Mouse (Mus musculus) intestine, postnatal 0 days (tissue): Measurements from ENCODE around the gene Ube2e1. TPM values are rescaled to one million over a fixed set of nuclear protein-coding genes. Genes with fewer than 3 reads are reported as not detected.

Experiments
- ATAC-seq: fragments of 200-750 bp; cut with Nextera tagmentation; 2 replicates; pipeline ENCODE4 v1.8.0; 2017; ENCODE audit warnings: mild to moderate bottlenecking, moderate TSS enrichment, moderate library complexity
- H3K27ac ChIP-seq: fragments of 300-500 bp; sonication (generic); 2 replicates; pipeline ENCODE4 v1.5.1; 2014; ENCODE audit warnings: mild to moderate bottlenecking, low read depth, low read length, moderate library complexity
- H3K27me3 ChIP-seq: fragments of 300-500 bp; sonication (generic); replicated peaks from 2 replicates; pipeline ENCODE4 v1.6.1; 2014; ENCODE audit warnings: low read length, mixed read lengths; ENCODE audit not compliant: control insufficient read depth, insufficient read depth
- H3K36me3 ChIP-seq: fragments of 300-500 bp; sonication (generic); 2 replicates; pipeline ENCODE4 v1.6.1; 2014; ENCODE audit warnings: mild to moderate bottlenecking, moderate library complexity; ENCODE audit not compliant: control insufficient read depth, insufficient read depth
- H3K4me1 ChIP-seq: fragments of 300-500 bp; sonication (generic); replicated peaks from 2 replicates; pipeline ENCODE4 v1.6.1; 2014; ENCODE audit warnings: antibody characterized with exemption, low read length, mixed read lengths; ENCODE audit not compliant: control insufficient read depth, insufficient read depth
- H3K4me2 ChIP-seq: fragments of 300-500 bp; sonication (generic); replicated peaks from 2 replicates; pipeline ENCODE4 v1.6.1; 2014; ENCODE audit warnings: low read depth, mild to moderate bottlenecking, moderate library complexity
- H3K4me3 ChIP-seq: fragments of 300-500 bp; sonication (generic); 2 replicates; pipeline ENCODE4 v1.5.1; 2014; ENCODE audit warnings: low read depth, low read length
- H3K9ac ChIP-seq: fragments of 300-500 bp; sonication (generic); 2 replicates; pipeline ENCODE4 v1.6.1; 2014; ENCODE audit warnings: mild to moderate bottlenecking, low read depth, low read length
- H3K9me3 ChIP-seq: fragments of 300-500 bp; sonication (generic); 2 replicates; pipeline ENCODE4 v1.6.1; 2016; ENCODE audit warnings: mixed run types; ENCODE audit not compliant: control insufficient read depth
- CTCF ChIP-seq: sonication (generic); IDR thresholded peaks from 2 replicates; pipeline ENCODE4 v1.5.1; 2016; ENCODE audit warnings: low read depth, mild to moderate bottlenecking, control low read depth, antibody characterized with exemption, moderate library complexity
- WGBS: fragments of 180-500 bp; shearing (Covaris S2); extraction: QIAGEN DNeasy Blood & Tissue Kit; methylation state at CpG from one replicate; pipeline ENCODE4 v1.1.7; 2014; 5-methylcytosine and 5-hydroxymethylcytosine counted together
- polyA plus RNA-seq: library from polyadenylated mRNA; unstranded; fragments of >200 nt; fragmentation: Nextera tagmentation; extraction: Ambion mirVana; gene quantifications from 2 replicates; pipeline ENCODE4 v1.2.1, GENCODE M21; 2015

Gene Ube2e1
- polyA plus RNA-seq, 1 experiment from 2014 or later: 72.3 TPM

DNA sequence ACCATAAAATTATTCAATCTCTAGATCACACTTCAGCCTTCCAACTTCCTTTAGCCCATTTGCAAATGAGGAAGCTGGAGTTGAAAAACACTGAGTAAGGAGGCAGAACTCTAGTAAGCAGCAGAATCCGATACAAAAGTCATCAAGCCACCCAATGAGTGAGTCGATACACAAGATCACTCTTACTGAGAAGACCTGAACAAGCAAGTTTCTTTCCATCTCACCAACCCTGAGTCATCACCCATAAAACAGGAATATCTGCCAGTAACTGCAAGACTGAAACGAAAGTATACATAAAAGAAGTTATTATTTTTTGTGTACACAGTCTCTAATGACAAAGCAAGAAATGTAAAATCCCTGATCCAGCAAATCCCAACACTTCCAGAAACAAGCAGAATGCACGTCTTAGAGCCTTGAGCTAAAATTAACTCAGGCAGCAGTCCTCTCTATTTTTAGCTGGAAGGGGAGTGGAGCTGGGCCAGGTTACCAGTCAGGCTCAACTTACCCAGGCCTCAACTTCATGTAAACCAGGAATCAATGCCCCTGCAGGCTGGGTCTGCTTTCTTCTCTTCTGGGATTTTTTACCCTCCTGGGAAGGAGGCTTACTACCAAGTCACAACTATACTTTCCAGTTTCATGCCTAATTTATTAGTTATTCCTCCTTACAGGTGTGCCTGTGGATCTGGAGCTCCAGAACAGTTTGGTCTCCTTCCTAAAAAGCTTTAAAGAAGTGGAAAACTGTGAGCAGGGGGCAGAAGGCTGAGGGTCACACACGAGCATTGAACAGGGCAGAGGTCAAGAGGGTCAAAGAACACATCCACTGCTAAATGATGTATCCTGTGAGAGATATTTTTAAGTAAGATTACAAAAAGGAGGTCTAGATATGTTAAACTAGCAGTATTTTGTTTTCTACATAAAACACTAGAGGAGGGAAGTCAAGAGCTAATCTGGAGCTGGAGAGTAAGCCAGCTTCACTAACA is 97.4 kb downstream of the Ube2e1 start:
- Histone ChIP-seq H3K4me3 (peak overlapping the region; percentile 2; the same call in 1 of the 2 replicates), H3K4me2 (peak overlapping the region; percentile 47), H3K9me3 (no peaks in the 10 kb centered on the region), H3K36me3 (no peaks in the 10 kb centered on the region), H3K4me1 (no peaks in the 10 kb centered on the region), H3K27ac (peak overlapping the region; percentile 60; the same call in 1 of the 2 replicates), H3K9ac (no peak overlapping the region), H3K27me3 (no peaks in the 10 kb centered on the region)
- 30% methylated on average over 5 of the region's 5 CpGs for WGBS
- TF ChIP-seq CTCF: no peak
- ATAC-seq: peak; percentile 53

GRCm38 (mm10) chr14:18233076-18233475 is 98.6 kb downstream of the Ube2e1 start:
- 87% methylated on average over 2 of the region's 2 CpGs for WGBS
- Histone ChIP-seq H3K9me3 (no peaks in the 10 kb centered on the region), H3K27ac (no peak overlapping the region), H3K36me3 (no peaks in the 10 kb centered on the region), H3K4me3 (no peak overlapping the region), H3K27me3 (no peaks in the 10 kb centered on the region), H3K4me2 (no peak overlapping the region), H3K4me1 (no peaks in the 10 kb centered on the region), H3K9ac (no peak overlapping the region)
- ATAC-seq: no peak
- no peak for TF ChIP-seq CTCF

Other genes with a start within 250 kb of the Ube2e1 start
- 7.2 and 7.6 TPM in 2 replicates for gene Nr1d2, start 92.7 kb downstream of the Ube2e1 start, polyA plus RNA-seq
- 23.4 and 24.9 TPM in 2 replicates for gene Nkiras1, start 60.7 kb downstream of the Ube2e1 start, polyA plus RNA-seq
- gene Rpl15, start 60.5 kb downstream of the Ube2e1 start, polyA plus RNA-seq: 262 and 264 TPM in 2 replicates